Mouse (Mus musculus): ENCODE results near the gene Hist1h2ae. TPM values are rescaled to one million over a fixed set of nuclear protein-coding genes. Genes with fewer than 3 reads are reported as not detected.
"Not testable (repeated sequence)": the region's sequence is repeated elsewhere in the genome, so short reads cannot be mapped to it uniquely, and the experiment has no call there.

Hist1h2ae gene
- polyA plus RNA-seq, 1 experiment from 2014 or later, result 11.7 TPM

- H3K9me3 ChIP-seq (ENCODE audit: control insufficient read depth, low read length), result no peaks in the 10 kb centered on the region
- peak overlapping the region; percentile 70 for H3K4me2 ChIP-seq (ENCODE audit: low read depth, low read length)
- no peak for ATAC-seq (ENCODE audit: low read depth)
- H3K27me3 ChIP-seq (ENCODE audit: control insufficient read depth, insufficient read depth, low read length), result no peaks in the 10 kb centered on the region
- no peak overlapping the region for H3K27ac ChIP-seq (ENCODE audit: low read depth, low read length)
- peak overlapping the region; percentile 40 for H3K4me3 ChIP-seq (ENCODE audit: low read depth, low read length)
- 20% methylated on average over 7 of the region's 7 CpGs for WGBS
- H3K36me3 ChIP-seq (ENCODE audit: control insufficient read depth, insufficient read depth, low read length), result no peaks in the 10 kb centered on the region
- no peak overlapping the region for H3K9ac ChIP-seq (replicated peaks; ENCODE audit: low read depth, low read length)
- peaks cover 27% of the 10 kb centered on the region for H3K4me1 ChIP-seq (ENCODE audit: control insufficient read depth, insufficient read depth, low read length)
These were observed 34.8 kb downstream of the Hist1h2ae start for GRCm38 (mm10) chr13:23536076-23536822.

GRCm38 (mm10) chr13:23535137-23536075, 35.6 kb downstream of the Hist1h2ae start, which contains the start of gene Hist1h3g:
Gene Hist1h3g, plus strand, starts transcription at chr13:23535422.
- Histone ChIP-seq H3K4me2 (ENCODE audit: low read depth, low read length) (peak within 1 kb of the TSS; percentile 70), H3K4me3 (ENCODE audit: low read depth, low read length) (peak within 1 kb of the TSS; percentile 40), H3K27ac (ENCODE audit: low read depth, low read length) (peak within 1 kb of the TSS; percentile 39), H3K4me1 (ENCODE audit: control insufficient read depth, insufficient read depth, low read length) (peaks cover 27% of the 10 kb centered on the region)
- peak; percentile 90 for ATAC-seq (ENCODE audit: low read depth)
- under 1% methylated on average over 32 of the region's 62 CpGs for WGBS
- H3K36me3 ChIP-seq (ENCODE audit: control insufficient read depth, insufficient read depth, low read length); H3K27me3 ChIP-seq (ENCODE audit: control insufficient read depth, insufficient read depth, low read length); H3K9ac ChIP-seq (replicated peaks; ENCODE audit: low read depth, low read length); H3K9me3 ChIP-seq (ENCODE audit: control insufficient read depth, low read length): not testable (repeated sequence)

- peak overlapping the region; percentile 39 for H3K27ac ChIP-seq (ENCODE audit: low read depth, low read length)
- ATAC-seq (ENCODE audit: low read depth), result no peak
- no peaks in the 10 kb centered on the region for H3K27me3 ChIP-seq (ENCODE audit: control insufficient read depth, insufficient read depth, low read length)
- under 1% methylated on average over 15 of the region's 15 CpGs for WGBS
- peaks cover 31% of the 10 kb centered on the region for H3K4me1 ChIP-seq (ENCODE audit: control insufficient read depth, insufficient read depth, low read length)
- H3K4me2 ChIP-seq (ENCODE audit: low read depth, low read length), result peak overlapping the region; percentile 70
- H3K4me3 ChIP-seq (ENCODE audit: low read depth, low read length), result peak overlapping the region; percentile 40
- H3K9ac ChIP-seq (replicated peaks; ENCODE audit: low read depth, low read length), result no peak overlapping the region; the same call in 1 of the 2 replicates
- H3K36me3 ChIP-seq (ENCODE audit: control insufficient read depth, insufficient read depth, low read length), result no peaks in the 10 kb centered on the region
- no peaks in the 10 kb centered on the region for H3K9me3 ChIP-seq (ENCODE audit: control insufficient read depth, low read length)
These were observed 36.5 kb downstream of the Hist1h2ae start for GRCm38 (mm10) chr13:23534368-23535131.

GRCm38 (mm10) chr13:23533560-23534367, 37.3 kb downstream of the Hist1h2ae start, which contains the start of gene Hist1h2af:
Gene Hist1h2af, plus strand, starts transcription at chr13:23533906.
- Histone ChIP-seq H3K4me3 (ENCODE audit: low read depth, low read length) (peak within 1 kb of the TSS; percentile 40), H3K4me2 (ENCODE audit: low read depth, low read length) (peak within 1 kb of the TSS; percentile 70), H3K4me1 (ENCODE audit: control insufficient read depth, insufficient read depth, low read length) (peaks cover 31% of the 10 kb centered on the region), H3K27ac (ENCODE audit: low read depth, low read length) (peak within 1 kb of the TSS; percentile 70)
- H3K9me3 ChIP-seq (ENCODE audit: control insufficient read depth, low read length); H3K9ac ChIP-seq (replicated peaks; ENCODE audit: low read depth, low read length); H3K36me3 ChIP-seq (ENCODE audit: control insufficient read depth, insufficient read depth, low read length); H3K27me3 ChIP-seq (ENCODE audit: control insufficient read depth, insufficient read depth, low read length): not testable (repeated sequence)
- peak; percentile 32; the same call in 1 of the 2 replicates for ATAC-seq (ENCODE audit: low read depth)
- WGBS, result 1% methylated on average over 22 of the region's 53 CpGs

- H3K27me3 ChIP-seq (ENCODE audit: control insufficient read depth, insufficient read depth, low read length), result no peaks in the 10 kb centered on the region
- H3K36me3 ChIP-seq (ENCODE audit: control insufficient read depth, insufficient read depth, low read length), result no peaks in the 10 kb centered on the region
- H3K9me3 ChIP-seq (ENCODE audit: control insufficient read depth, low read length), result no peaks in the 10 kb centered on the region
- peak overlapping the region; percentile 96; the same call in 1 of the 2 replicates for H3K27ac ChIP-seq (ENCODE audit: low read depth, low read length)
- H3K4me1 ChIP-seq (ENCODE audit: control insufficient read depth, insufficient read depth, low read length), result peaks cover 31% of the 10 kb centered on the region
- H3K9ac ChIP-seq (replicated peaks; ENCODE audit: low read depth, low read length), result peak overlapping the region; percentile 64; the same call in 1 of the 2 replicates
- H3K4me3 ChIP-seq (ENCODE audit: low read depth, low read length), result peak overlapping the region; percentile 42
- peak overlapping the region; percentile 70 for H3K4me2 ChIP-seq (ENCODE audit: low read depth, low read length)
- 27% methylated on average over 9 of the region's 9 CpGs for WGBS
- no peak for ATAC-seq (ENCODE audit: low read depth)
These were observed 38.6 kb downstream of the Hist1h2ae start for GRCm38 (mm10) chr13:23532262-23533075.

- no peaks in the 10 kb centered on the region for H3K27me3 ChIP-seq (ENCODE audit: control insufficient read depth, insufficient read depth, low read length)
- ATAC-seq (ENCODE audit: low read depth), result peak; percentile 89
- H3K27ac ChIP-seq (ENCODE audit: low read depth, low read length), result peak within 1 kb of the TSS; percentile 96
- no peaks in the 10 kb centered on the region for H3K9me3 ChIP-seq (ENCODE audit: control insufficient read depth, low read length)
- peak within 1 kb of the TSS; percentile 70 for H3K4me2 ChIP-seq (ENCODE audit: low read depth, low read length)
- under 1% methylated on average over 58 of the region's 70 CpGs for WGBS
- H3K36me3 ChIP-seq (ENCODE audit: control insufficient read depth, insufficient read depth, low read length), result no peaks in the 10 kb centered on the region
- peak within 1 kb of the TSS; percentile 78 for H3K9ac ChIP-seq (replicated peaks; ENCODE audit: low read depth, low read length)
- peak within 1 kb of the TSS; percentile 42 for H3K4me3 ChIP-seq (ENCODE audit: low read depth, low read length)
- peaks cover 35% of the 10 kb centered on the region for H3K4me1 ChIP-seq (ENCODE audit: control insufficient read depth, insufficient read depth, low read length)
These were observed 39.8 kb downstream of the Hist1h2ae start, which contains the start of gene Hist1h4h for GRCm38 (mm10) chr13:23530901-23531875. Gene Hist1h4h, plus strand, starts transcription at chr13:23531050.
